Mouse (Mus musculus): ENCODE data around the gene Pmch. TPM values are rescaled to one million over a fixed set of nuclear protein-coding genes. Genes with fewer than 3 reads are reported as not detected.

Pmch gene
- polyA plus RNA-seq (2016; fragmentation: Nextera tagmentation; extraction: Ambion mirVana) = 0.61 and 0.68 TPM in 2 replicates

DNA sequence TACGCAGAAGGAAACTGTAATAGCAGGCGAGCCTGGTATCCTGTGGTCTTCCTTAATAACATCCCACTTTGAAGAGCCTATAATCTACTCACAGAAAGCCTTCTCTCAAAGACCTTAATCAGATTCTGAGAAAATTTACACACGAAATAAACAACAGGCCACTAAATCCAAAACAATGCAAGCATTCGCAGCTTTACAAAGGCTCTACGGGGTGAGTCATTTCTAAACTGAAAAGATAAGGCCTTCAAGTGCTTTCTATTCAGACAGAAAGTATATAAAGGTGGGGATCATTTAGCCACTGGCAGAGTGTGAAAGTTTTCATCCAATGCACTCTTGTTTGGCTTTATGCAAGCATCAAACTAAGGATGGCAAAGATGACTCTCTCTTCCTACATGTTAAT, at the start of gene Pmch:
Gene Pmch, plus strand, starts transcription at position 301 of the 400 bp plus-strand sequence.
- Histone ChIP-seq H3K27me3 (replicated peaks; ENCODE audit: low read depth, poor library complexity, severe bottlenecking) (no peaks in the 10 kb centered on the region), H3K4me3 (no peak within 1 kb of the TSS), H3K36me3 (replicated peaks) (peaks cover 28% of the 10 kb centered on the region), H3K9me3 (no peaks in the 10 kb centered on the region), H3K27ac (replicated peaks) (no peak within 1 kb of the TSS), H3K4me1 (no peaks in the 10 kb centered on the region)
- no peak for DNase-seq (ENCODE audit: low spot score)
- WGBS = 69% methylated on average over 5 of the region's 5 CpGs

- H3K36me3 ChIP-seq (replicated peaks) = no peaks in the 10 kb centered on the region
- H3K27me3 ChIP-seq (replicated peaks; ENCODE audit: low read depth, poor library complexity, severe bottlenecking) = no peaks in the 10 kb centered on the region
- peak overlapping the region; percentile 62 for H3K27ac ChIP-seq (replicated peaks)
- peaks cover 27% of the 10 kb centered on the region for H3K4me1 ChIP-seq
- no peak for DNase-seq (ENCODE audit: low spot score)
- no peaks in the 10 kb centered on the region for H3K9me3 ChIP-seq
- 84% methylated on average over 4 of the region's 4 CpGs for WGBS
- H3K4me3 ChIP-seq = no peak overlapping the region
Measured at GRCm38 (mm10) chr10:88044297-88044696, 46.6 kb upstream of the Pmch start.

- no peak overlapping the region for H3K4me3 ChIP-seq
- H3K27ac ChIP-seq (replicated peaks) = peak overlapping the region; percentile 80
- H3K36me3 ChIP-seq (replicated peaks) = no peaks in the 10 kb centered on the region
- no peaks in the 10 kb centered on the region for H3K27me3 ChIP-seq (replicated peaks; ENCODE audit: low read depth, poor library complexity, severe bottlenecking)
- H3K4me1 ChIP-seq = peaks cover 27% of the 10 kb centered on the region
- H3K9me3 ChIP-seq = no peaks in the 10 kb centered on the region
- whole genome bisulfite sequencing = 44% methylated on average over 11 of the region's 11 CpGs
- DNase-seq (ENCODE audit: low spot score) = peak; percentile 83
Measured at GRCm38 (mm10) chr10:88046098-88046771, 44.6 kb upstream of the Pmch start.

- WGBS = 87% methylated on average over 14 of the region's 14 CpGs
Measured at GRCm38 (mm10) chr10:88054233-88054985, 36.5 kb upstream of the Pmch start.

DNA sequence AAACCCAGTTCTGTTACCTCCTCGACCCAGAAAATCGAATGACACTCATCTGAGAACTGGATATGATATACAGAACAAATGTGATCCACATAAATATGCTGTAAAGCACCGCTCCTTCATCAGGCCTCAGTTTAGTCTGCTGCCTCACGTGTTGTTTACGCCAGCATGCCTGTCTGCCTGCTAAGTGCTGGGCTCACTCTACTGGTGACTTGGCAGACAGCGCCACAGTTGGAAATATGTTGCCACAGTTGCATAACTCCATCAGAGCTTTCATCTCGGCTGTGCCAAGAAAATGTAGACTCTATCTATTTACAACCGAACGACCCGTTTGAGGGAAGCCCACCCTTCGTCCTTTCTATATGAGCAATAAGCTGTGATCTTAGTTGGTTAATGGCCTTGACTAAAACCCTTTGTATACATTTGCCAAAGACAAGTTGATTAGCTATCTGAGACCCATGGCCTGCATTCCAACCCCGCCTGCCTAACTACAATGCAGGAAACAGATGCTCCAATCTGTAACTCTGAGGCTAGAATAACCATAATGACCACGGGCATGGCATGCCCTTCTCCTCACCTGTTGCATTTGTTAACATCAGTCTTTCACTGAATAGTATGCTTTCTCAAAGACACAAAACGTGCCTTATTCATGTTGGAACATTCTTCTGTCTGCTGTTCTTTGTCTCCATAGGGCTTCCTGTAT, 33.8 kb upstream of the Pmch start:
- 85% methylated on average over 14 of the region's 14 CpGs for WGBS
- Histone ChIP-seq H3K36me3 (replicated peaks) (no peaks in the 10 kb centered on the region), H3K4me1 (0 out of 2 replicates have a peak, but pooled peaks cover under 1% of the 10 kb centered on the region), H3K27ac (replicated peaks) (no peak overlapping the region), H3K27me3 (replicated peaks; ENCODE audit: low read depth, poor library complexity, severe bottlenecking) (no peaks in the 10 kb centered on the region), H3K9me3 (no peaks in the 10 kb centered on the region), H3K4me3 (no peak overlapping the region)
- DNase-seq (ENCODE audit: low spot score) = no peak

More at GRCm38 (mm10) chr10:88054233-88054985, 36.5 kb upstream of the Pmch start:
- Histone ChIP-seq H3K27me3 (replicated peaks; ENCODE audit: low read depth, poor library complexity, severe bottlenecking) (no peaks in the 10 kb centered on the region), H3K4me1 (no peaks in the 10 kb centered on the region), H3K36me3 (replicated peaks) (no peaks in the 10 kb centered on the region), H3K9me3 (no peaks in the 10 kb centered on the region), H3K27ac (replicated peaks) (no peak overlapping the region), H3K4me3 (no peak overlapping the region)
- no peak for DNase-seq (ENCODE audit: low spot score)

- no peak overlapping the region for H3K4me3 ChIP-seq
- H3K27ac ChIP-seq (replicated peaks) = no peak overlapping the region
- 57% methylated on average over 4 of the region's 4 CpGs for WGBS
- H3K4me1 ChIP-seq = peaks cover 18% of the 10 kb centered on the region
- H3K36me3 ChIP-seq (replicated peaks) = no peaks in the 10 kb centered on the region
- H3K9me3 ChIP-seq = no peaks in the 10 kb centered on the region
- H3K27me3 ChIP-seq (replicated peaks; ENCODE audit: low read depth, poor library complexity, severe bottlenecking) = no peaks in the 10 kb centered on the region
- DNase-seq (ENCODE audit: low spot score) = peak; percentile 24
Measured at GRCm38 (mm10) chr10:88063436-88063835, 27.4 kb upstream of the Pmch start.

DNA sequence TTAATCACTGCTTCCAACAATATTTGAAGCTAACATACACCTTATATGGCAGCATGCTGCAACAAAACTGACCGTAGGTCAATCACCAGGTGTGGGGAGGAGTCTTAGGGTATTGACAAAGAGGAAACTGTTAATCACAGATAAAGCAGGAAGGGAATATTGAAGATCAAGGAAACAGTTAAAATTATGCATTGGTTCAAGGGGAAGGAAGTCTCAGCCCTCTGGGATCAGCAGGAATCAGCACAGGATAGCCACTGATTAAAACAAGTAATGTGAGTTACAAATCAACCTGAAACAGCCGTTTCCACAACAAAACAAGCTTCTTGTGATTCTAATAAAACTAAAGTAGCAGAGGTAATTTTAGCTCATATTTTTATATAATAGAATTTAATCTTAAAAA, 26.0 kb upstream of the Pmch start:
- Histone ChIP-seq H3K4me1 (peaks cover 18% of the 10 kb centered on the region), H3K27me3 (replicated peaks; ENCODE audit: low read depth, poor library complexity, severe bottlenecking) (no peaks in the 10 kb centered on the region), H3K27ac (replicated peaks) (no peak overlapping the region), H3K9me3 (no peaks in the 10 kb centered on the region), H3K36me3 (replicated peaks) (no peaks in the 10 kb centered on the region), H3K4me3 (no peak overlapping the region)
- WGBS = 56% methylated on average over 2 of the region's 2 CpGs
- DNase-seq (ENCODE audit: low spot score) = no peak

DNA sequence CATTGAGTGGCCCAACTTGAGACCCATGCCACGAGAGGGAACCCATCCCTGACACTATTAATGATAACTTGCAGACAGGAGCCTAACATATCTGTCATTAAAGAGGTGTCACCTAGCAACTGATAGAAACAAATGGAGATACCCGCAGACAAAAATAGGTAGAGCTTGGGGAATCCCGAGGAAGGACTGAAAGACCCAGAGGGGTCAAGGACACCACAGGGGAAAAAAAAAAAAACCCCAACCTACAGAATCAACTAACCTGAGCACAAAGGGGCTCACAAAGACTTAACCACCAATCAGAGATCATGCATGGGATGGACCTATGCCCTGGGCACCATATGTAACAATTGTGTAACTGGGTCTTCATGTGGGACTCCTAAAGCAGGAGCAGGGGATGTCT, 23.5 kb upstream of the Pmch start:
- Histone ChIP-seq H3K27ac (replicated peaks) (no peak overlapping the region), H3K27me3 (replicated peaks; ENCODE audit: low read depth, poor library complexity, severe bottlenecking) (no peaks in the 10 kb centered on the region), H3K4me1 (peaks cover 15% of the 10 kb centered on the region), H3K4me3 (no peak overlapping the region), H3K9me3 (no peaks in the 10 kb centered on the region), H3K36me3 (replicated peaks) (no peaks in the 10 kb centered on the region)
- 83% methylated on average over 3 of the region's 3 CpGs for WGBS
- no peak for DNase-seq (ENCODE audit: low spot score)

- no peak overlapping the region for H3K4me3 ChIP-seq
- H3K36me3 ChIP-seq (replicated peaks) = peaks cover 21% of the 10 kb centered on the region
- no peak for DNase-seq (ENCODE audit: low spot score)
- H3K9me3 ChIP-seq = no peaks in the 10 kb centered on the region
- no peak overlapping the region for H3K27ac ChIP-seq (replicated peaks)
- H3K27me3 ChIP-seq (replicated peaks; ENCODE audit: low read depth, poor library complexity, severe bottlenecking) = no peaks in the 10 kb centered on the region
- H3K4me1 ChIP-seq = no peaks in the 10 kb centered on the region
- 95% methylated on average over 2 of the region's 2 CpGs for WGBS
Measured at GRCm38 (mm10) chr10:88106169-88106568, 15.3 kb downstream of the Pmch start.

DNA sequence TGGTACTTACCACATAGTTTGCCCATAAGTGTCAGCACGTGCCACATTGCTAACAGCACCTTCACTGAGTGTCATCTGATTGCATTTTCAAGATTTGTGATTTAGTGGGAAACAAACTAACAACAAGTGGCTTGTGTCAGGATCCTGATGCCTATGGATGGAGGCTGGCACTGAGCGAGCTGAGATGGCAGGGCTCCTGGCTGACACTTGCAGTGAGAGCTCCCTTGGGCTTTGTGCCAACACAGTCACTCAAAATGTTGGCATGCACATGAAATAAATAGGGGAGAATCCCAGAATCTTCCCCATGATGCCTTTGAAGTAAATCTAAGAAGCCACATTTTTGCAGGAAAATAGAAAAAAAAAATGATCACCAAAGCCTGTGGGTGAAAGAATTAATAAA, 22.4 kb downstream of the Pmch start:
- Histone ChIP-seq H3K4me3 (no peak overlapping the region), H3K36me3 (replicated peaks) (peaks cover 40% of the 10 kb centered on the region), H3K4me1 (no peaks in the 10 kb centered on the region), H3K9me3 (no peaks in the 10 kb centered on the region), H3K27me3 (replicated peaks; ENCODE audit: low read depth, poor library complexity, severe bottlenecking) (no peaks in the 10 kb centered on the region), H3K27ac (replicated peaks) (no peak overlapping the region)
- 87% methylated on average over 2 of the region's 2 CpGs for WGBS
- DNase-seq (ENCODE audit: low spot score) = no peak

GRCm38 (mm10) chr10:88119721-88120120, 28.8 kb downstream of the Pmch start:
- Histone ChIP-seq H3K9me3 (no peaks in the 10 kb centered on the region), H3K4me1 (no peaks in the 10 kb centered on the region), H3K27me3 (replicated peaks; ENCODE audit: low read depth, poor library complexity, severe bottlenecking) (no peaks in the 10 kb centered on the region), H3K27ac (replicated peaks) (no peak overlapping the region), H3K36me3 (replicated peaks) (peaks cover 36% of the 10 kb centered on the region), H3K4me3 (no peak overlapping the region)
- no peak for DNase-seq (ENCODE audit: low spot score)

DNA sequence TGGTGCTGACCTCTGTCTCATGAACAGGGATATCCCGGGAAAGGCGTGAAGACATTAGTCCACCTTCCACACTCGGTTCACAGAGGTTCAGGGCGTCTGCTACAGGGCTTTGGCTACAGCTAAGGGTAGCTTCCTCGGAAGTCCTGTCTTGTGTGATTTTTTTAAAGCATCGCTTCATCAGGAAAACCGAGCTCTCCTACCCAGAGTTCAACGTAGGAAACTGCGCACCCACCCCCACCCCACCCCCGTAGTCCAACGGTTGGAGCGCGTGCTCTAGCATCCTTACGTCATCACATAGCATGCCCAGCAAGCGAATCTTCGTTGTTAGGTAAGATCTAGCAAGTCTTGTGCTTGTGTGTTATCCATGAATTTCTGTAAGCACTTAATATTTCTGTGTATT, 44.8 kb downstream of the Pmch start:
- no peak overlapping the region for H3K4me3 ChIP-seq
- no peak overlapping the region for H3K27ac ChIP-seq (replicated peaks)
- H3K9me3 ChIP-seq = no peaks in the 10 kb centered on the region
- no peak for DNase-seq (ENCODE audit: low spot score)
- WGBS = 95% methylated on average over 16 of the region's 16 CpGs
- peaks cover 24% of the 10 kb centered on the region for H3K36me3 ChIP-seq (replicated peaks)
- H3K4me1 ChIP-seq = no peaks in the 10 kb centered on the region
- no peaks in the 10 kb centered on the region for H3K27me3 ChIP-seq (replicated peaks; ENCODE audit: low read depth, poor library complexity, severe bottlenecking)

Measured in embryonic facial prominence, embryonic 10.5 days (tissue).